Mouse (Mus musculus) bone marrow, adult 2 months (tissue): Measurements from ENCODE around the gene Hspd1. TPM values are rescaled to one million over a fixed set of nuclear protein-coding genes. Genes with fewer than 3 reads are reported as not detected.

Source experiments
- H3K27ac ChIP-seq: fragments of 200-500 bp; 2 replicates; pipeline ENCODE4 v1.5.1; 2012; ENCODE audit warnings: low read depth, mild to moderate bottlenecking, control low read depth, inconsistent platforms, low read length; ENCODE audit not compliant: control insufficient read depth, poor library complexity, insufficient read depth
- H3K4me1 ChIP-seq: fragments of 200-500 bp; 2 replicates; pipeline ENCODE4 v1.6.1; 2011; ENCODE audit warnings: low read length; ENCODE audit not compliant: control insufficient read depth, insufficient read depth
- H3K4me3 ChIP-seq: fragments of 200-500 bp; replicated peaks from 2 replicates; pipeline ENCODE3; 2011; ENCODE audit warnings: mild to moderate bottlenecking, low read depth, low read length, control low read depth; ENCODE audit not compliant: control insufficient read depth
- CTCF ChIP-seq: fragments of 200-500 bp; IDR thresholded peaks from 2 replicates; pipeline ENCODE4 v1.5.1; 2011; ENCODE audit warnings: low read length, control low read depth; ENCODE audit not compliant: control insufficient read depth, insufficient read depth
- POLR2A ChIP-seq: fragments of 200-500 bp; IDR thresholded peaks from 2 replicates; pipeline ENCODE4 v1.6.1; 2011; ENCODE audit warnings: low read depth, mild to moderate bottlenecking, control low read depth, low read length, borderline replicate concordance; ENCODE audit not compliant: control insufficient read depth
- WGBS: fragments of 180-500 bp; shearing (Covaris S2); methylation state at CpG from one replicate; pipeline ENCODE4 v1.1.7; 2018; 5-methylcytosine and 5-hydroxymethylcytosine counted together
- polyA plus RNA-seq: library from polyadenylated mRNA; stranded (reverse); fragments of >200 nt; gene quantifications from 2 replicates; pipeline ENCODE4 v1.2.4, GENCODE M21; 2011; ENCODE audit warnings: low replicate concordance; ENCODE audit not compliant: missing spikeins, insufficient read depth, insufficient read length

Hspd1 gene
- polyA plus RNA-seq = 92.8 and 131 TPM in 2 replicates

GRCm38 (mm10) chr1:55087932-55088610, at the start of gene Hspd1, which contains the start of gene Hspe1:
TSS of gene Hspd1 (minus strand) at chr1:55088243.
TSS of gene Hspe1 (plus strand) at chr1:55088132.
- WGBS = under 1% methylated on average over 75 of the region's 76 CpGs
- H3K27ac ChIP-seq = peak within 1 kb of the TSS; percentile 97
- no peaks in the 10 kb centered on the region; the same call in 1 of the 2 replicates for H3K4me1 ChIP-seq
- H3K4me3 ChIP-seq = peak within 1 kb of the TSS; percentile 99
- TF ChIP-seq POLR2A (peak; percentile 38; the same call in 1 of the 2 replicates), CTCF (no peak)

- no peak overlapping the region for H3K27ac ChIP-seq
- H3K4me3 ChIP-seq = no peak overlapping the region
- 93% methylated on average over 1 of the region's 1 CpGs for WGBS
- H3K4me1 ChIP-seq = peaks cover 1% of the 10 kb centered on the region; the same call in 1 of the 2 replicates
- TF ChIP-seq CTCF = no peak
- TF ChIP-seq POLR2A = no peak
Observed at GRCm38 (mm10) chr1:55135846-55136245, 47.8 kb upstream of the Hspd1 start.

DNA sequence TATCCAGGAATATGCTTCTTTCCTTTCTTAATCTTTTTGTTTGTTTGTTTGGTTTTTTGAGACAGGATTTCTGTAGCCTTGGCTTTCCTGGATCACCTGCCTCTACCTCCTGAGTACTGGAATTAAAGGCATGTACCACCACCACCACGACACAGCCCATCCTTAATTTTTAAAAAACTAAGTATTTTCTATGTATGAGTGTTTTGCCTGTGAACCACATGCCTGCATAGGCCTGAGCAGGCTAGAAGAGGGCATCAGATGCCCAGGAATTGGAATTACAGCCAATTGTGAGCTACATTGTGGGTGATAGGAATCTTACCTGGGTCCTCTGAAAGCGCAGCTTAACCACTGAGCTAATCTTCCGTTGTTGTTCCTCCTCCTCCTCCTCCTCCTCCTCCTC, 46.3 kb upstream of the Hspd1 start:
- Histone ChIP-seq H3K27ac (no peak overlapping the region), H3K4me1 (peaks cover 2% of the 10 kb centered on the region; the same call in 1 of the 2 replicates), H3K4me3 (no peak overlapping the region)
- no peak for TF ChIP-seq POLR2A
- TF ChIP-seq CTCF = no peak
- 87% methylated on average over 3 of the region's 3 CpGs for whole genome bisulfite sequencing

DNA sequence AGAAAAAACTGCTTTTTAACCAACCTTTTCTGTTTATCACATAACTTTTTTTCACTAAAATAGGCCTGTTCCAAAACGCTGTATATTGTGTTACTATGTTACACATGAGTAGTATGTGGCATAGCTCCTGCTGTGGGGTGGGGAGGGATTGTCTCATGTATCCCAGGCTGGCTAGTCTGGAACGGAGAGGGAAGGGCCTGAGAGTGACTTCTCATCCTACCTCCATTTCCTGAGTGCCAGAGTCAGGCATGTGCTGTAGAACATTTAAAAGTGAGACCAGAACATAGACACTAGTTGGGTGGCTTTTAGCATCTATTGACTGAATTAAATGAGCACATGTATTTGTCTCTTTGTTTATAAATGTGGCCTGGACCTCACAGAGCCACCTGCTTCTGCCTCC, 45.1 kb upstream of the Hspd1 start:
- TF ChIP-seq CTCF = no peak
- no peak for TF ChIP-seq POLR2A
- no peak overlapping the region for H3K27ac ChIP-seq
- peaks cover 2% of the 10 kb centered on the region; the same call in 1 of the 2 replicates for H3K4me1 ChIP-seq
- H3K4me3 ChIP-seq = no peak overlapping the region
- 59% methylated on average over 2 of the region's 2 CpGs for WGBS

DNA sequence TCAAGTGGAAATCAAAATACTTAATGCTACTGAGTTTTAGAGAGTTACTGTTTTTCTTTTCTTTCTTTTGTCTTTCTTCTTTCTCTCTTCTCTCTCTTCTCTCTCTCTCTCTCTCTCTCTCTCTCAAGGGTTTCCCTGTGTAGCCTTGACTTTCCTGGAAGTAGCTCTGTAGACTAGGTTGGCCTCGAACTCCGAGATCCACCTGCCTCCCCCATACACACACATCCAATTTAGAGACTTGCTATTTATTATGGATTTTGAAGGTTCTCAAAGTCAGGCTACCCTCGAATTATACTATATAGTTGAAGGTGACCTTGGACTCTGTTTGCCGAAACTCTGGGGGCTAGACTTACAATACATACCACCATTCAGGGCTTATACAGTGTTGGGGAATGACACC, 44.3 kb upstream of the Hspd1 start:
- Histone ChIP-seq H3K4me3 (peak overlapping the region; percentile 42), H3K4me1 (peaks cover 2% of the 10 kb centered on the region; the same call in 1 of the 2 replicates), H3K27ac (no peak overlapping the region)
- 51% methylated on average over 4 of the region's 4 CpGs for WGBS
- no peak for TF ChIP-seq CTCF
- no peak for TF ChIP-seq POLR2A

DNA sequence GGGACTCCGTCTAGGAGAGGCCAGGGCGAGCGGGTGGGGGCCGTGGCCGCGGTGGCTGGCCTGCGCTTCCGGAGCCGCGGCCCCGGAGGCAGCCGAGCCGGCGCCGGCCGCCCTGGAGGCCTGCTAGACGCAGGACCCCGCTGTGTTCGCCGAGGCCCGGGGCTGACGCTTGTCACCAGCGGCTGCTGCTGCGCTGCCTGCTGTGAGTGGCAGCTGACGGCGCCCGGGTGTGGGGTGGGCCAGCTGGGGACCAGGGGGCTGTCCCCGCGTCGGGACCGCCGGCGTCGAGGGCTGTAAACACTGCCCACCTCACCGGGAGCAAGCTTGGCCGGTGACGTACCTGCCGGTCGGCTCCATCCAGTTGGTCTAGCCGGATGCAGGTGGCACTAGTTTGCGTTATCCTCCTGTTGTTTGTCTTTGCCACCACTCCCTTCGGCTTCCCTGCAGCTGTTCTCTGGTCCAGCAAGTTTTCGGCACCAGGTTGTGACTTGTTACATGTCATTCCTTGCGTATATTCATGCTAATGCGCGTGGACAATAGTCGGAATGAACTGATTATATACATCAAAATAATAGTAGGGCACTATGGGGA, 43.5 kb upstream of the Hspd1 start:
- Histone ChIP-seq H3K4me3 (peak overlapping the region; percentile 76), H3K4me1 (peaks cover 2% of the 10 kb centered on the region; the same call in 1 of the 2 replicates), H3K27ac (peak overlapping the region; percentile 98)
- WGBS = under 1% methylated on average over 47 of the region's 47 CpGs
- TF ChIP-seq POLR2A (no peak), CTCF (no peak)

- WGBS = under 1% methylated on average over 42 of the region's 42 CpGs
- peak within 1 kb of the TSS; percentile 98 for H3K27ac ChIP-seq
- peak; percentile 91 for TF ChIP-seq POLR2A
- no peak for TF ChIP-seq CTCF
- peaks cover 2% of the 10 kb centered on the region; the same call in 1 of the 2 replicates for H3K4me1 ChIP-seq
- H3K4me3 ChIP-seq = peak within 1 kb of the TSS; percentile 82
Observed at GRCm38 (mm10) chr1:55130943-55131401, 42.9 kb upstream of the Hspd1 start, which contains the start of gene Mob4. TSS of gene Mob4 (plus strand) at chr1:55131231.
